Mouse (Mus musculus) embryonic fibroblast, embryonic 13.5 days (primary cell): ENCODE data around the gene Ccl21a. TPM values are rescaled to one million over a fixed set of nuclear protein-coding genes. Genes with fewer than 3 reads are reported as not detected.
"Not testable (repeated sequence)": the region's sequence is repeated elsewhere in the genome, so short reads cannot be mapped to it uniquely, and the experiment has no call there.

Source experiments
- H3K27ac ChIP-seq: 2 replicates; pipeline ENCODE4 v1.5.1; 2012; ENCODE audit warnings: low read length, control low read depth, inconsistent platforms; ENCODE audit not compliant: insufficient read depth
- H3K4me1 ChIP-seq: 2 replicates; pipeline ENCODE4 v1.6.1; 2011; ENCODE audit warnings: low read length; ENCODE audit not compliant: control insufficient read depth, insufficient read depth
- H3K4me3 ChIP-seq: 2 replicates; pipeline ENCODE4 v1.5.1; 2011; ENCODE audit warnings: mild to moderate bottlenecking, control low read depth, low read length; ENCODE audit not compliant: insufficient read depth
- polyA plus RNA-seq: library from polyadenylated mRNA; stranded (reverse); fragments of >200 nt; gene quantifications from 2 replicates; pipeline ENCODE4 v1.2.4, GENCODE M21; 2011; ENCODE audit warnings: low read depth; ENCODE audit not compliant: missing spikeins, insufficient read length

Gene Ccl21a
- polyA plus RNA-seq = not detected in 2 replicates

DNA sequence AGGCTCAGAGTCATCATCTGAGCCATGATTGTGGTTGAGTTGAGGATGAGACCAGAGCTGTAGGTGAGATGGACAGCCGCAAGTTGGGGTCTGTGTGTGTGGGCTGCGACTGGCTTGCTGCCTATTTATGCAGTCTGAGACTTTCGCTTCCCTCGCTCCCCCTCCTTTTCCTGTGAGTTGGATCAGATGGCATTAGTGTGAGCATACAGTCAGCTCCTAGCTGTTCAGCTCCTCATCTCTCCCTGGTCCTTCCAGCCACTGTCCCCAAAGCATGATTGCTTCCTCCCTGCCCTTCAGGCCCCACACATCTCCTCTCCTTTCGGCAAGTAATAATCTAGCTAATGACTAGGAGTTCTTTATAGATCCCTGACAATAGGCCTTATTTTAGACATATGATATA is at the start of gene Ccl21a:
TSS of gene Ccl21a (minus strand) at position 101 of the 400 bp plus-strand sequence.
- H3K4me3 ChIP-seq, H3K27ac ChIP-seq, H3K4me1 ChIP-seq: not testable (repeated sequence)

GRCm38 (mm10) chr4:42756477-42756876 is 17.3 kb downstream of the Ccl21a start, which contains the start of gene Ccl19:
Gene Ccl19, minus strand, starts transcription at chr4:42756577.
- not testable (repeated sequence) for H3K27ac ChIP-seq, H3K4me3 ChIP-seq, H3K4me1 ChIP-seq

DNA sequence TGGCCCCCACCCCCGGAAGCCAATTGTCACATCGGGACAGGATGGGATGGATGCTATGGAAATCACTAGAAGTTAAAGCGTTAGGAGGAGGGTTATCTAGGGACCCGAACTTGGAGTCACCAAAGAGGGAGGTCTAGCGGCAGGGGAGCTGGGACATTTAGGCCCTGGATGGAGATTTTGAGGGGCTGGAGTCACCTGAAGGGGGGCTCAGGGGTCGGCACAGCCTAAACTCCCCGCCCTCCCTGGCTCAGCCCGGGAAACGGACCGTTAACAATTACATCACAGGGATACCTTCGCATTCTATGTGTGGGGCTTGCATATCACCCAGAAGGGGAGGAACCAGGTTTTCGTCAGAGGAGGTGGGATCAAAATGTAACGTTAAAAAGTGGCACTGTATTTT is 38.5 kb downstream of the Ccl21a start, which contains the start of gene 4930578G10Rik:
TSS of gene 4930578G10Rik (plus strand) at position 301 of the 400 bp plus-strand sequence.
- not testable (repeated sequence) for H3K27ac ChIP-seq, H3K4me3 ChIP-seq, H3K4me1 ChIP-seq

Other genes starting within 250 kb of the Ccl21a start
- gene Fam205a2, start 245.8 kb downstream of the Ccl21a start, polyA plus RNA-seq = not detected in 2 replicates
- gene Gm10591, start 161.8 kb downstream of the Ccl21a start, polyA plus RNA-seq = not detected in 2 replicates
- gene Gm2564, start 144.3 kb downstream of the Ccl21a start, polyA plus RNA-seq = not detected in 2 replicates
- gene Ccl27b, start 118.7 kb downstream of the Ccl21a start, polyA plus RNA-seq = not detected in 2 replicates
- not detected in 2 replicates for gene Il11ra2, start 112.1 kb downstream of the Ccl21a start, polyA plus RNA-seq
- not detected in 2 replicates for gene 4930578G10Rik, start 38.4 kb downstream of the Ccl21a start, polyA plus RNA-seq
- gene Ccl19, start 17.4 kb downstream of the Ccl21a start, polyA plus RNA-seq = not detected in 2 replicates
- not detected in 2 replicates for gene Fam205a1, start 79.9 kb upstream of the Ccl21a start, polyA plus RNA-seq
- 0.18 TPM in 1 of 2 replicates, not detected in the other for gene Gm12394, start 82.8 kb upstream of the Ccl21a start, polyA plus RNA-seq
- gene Fam205c, start 100.2 kb upstream of the Ccl21a start, polyA plus RNA-seq = not detected in 2 replicates
- gene Phf24, start 142.7 kb upstream of the Ccl21a start, polyA plus RNA-seq = not detected in 2 replicates
- gene Dnajb5, start 175.8 kb upstream of the Ccl21a start, polyA plus RNA-seq = 31.3 and 38.5 TPM in 2 replicates
- not detected in 2 replicates for gene 1700022I11Rik, start 195.6 kb upstream of the Ccl21a start, polyA plus RNA-seq
- gene Vcp, start 226.5 kb upstream of the Ccl21a start, polyA plus RNA-seq = 310 and 337 TPM in 2 replicates
- 7.7 and 9.4 TPM in 2 replicates for gene Fancg, start 236.5 kb upstream of the Ccl21a start, polyA plus RNA-seq